Mouse (Mus musculus) limb, embryonic 10.5 days (tissue): ENCODE measurements around the gene Plxdc1. TPM values are rescaled to one million over a fixed set of nuclear protein-coding genes. Genes with fewer than 3 reads are reported as not detected.
"Not testable (repeated sequence)": the region's sequence is repeated elsewhere in the genome, so short reads cannot be mapped to it uniquely, and the experiment has no call there.

Experiments used
- DNase-seq: peaks from one replicate; pipeline ENCODE4 v3.0.0-alpha.2; 2017; ENCODE audit warnings: low spot score
- H3K27ac ChIP-seq: fragments of 300-500 bp; sonication (generic); 2 replicates; pipeline ENCODE4 v1.5.1; 2016; ENCODE audit warnings: mild to moderate bottlenecking
- H3K27me3 ChIP-seq: fragments of 300-500 bp; sonication (generic); 2 replicates; pipeline ENCODE4 v1.6.1; 2016; ENCODE audit warnings: low read depth, mild to moderate bottlenecking; ENCODE audit not compliant: poor library complexity, severe bottlenecking
- H3K36me3 ChIP-seq: fragments of 300-500 bp; sonication (generic); 2 replicates; pipeline ENCODE4 v1.6.1; 2016; ENCODE audit warnings: mild to moderate bottlenecking, moderate library complexity
- H3K4me1 ChIP-seq: fragments of 300-500 bp; sonication (generic); 2 replicates; pipeline ENCODE4 v1.6.1; 2016
- H3K4me3 ChIP-seq: fragments of 300-500 bp; sonication (generic); 2 replicates; pipeline ENCODE4 v1.5.1; 2016; ENCODE audit warnings: mild to moderate bottlenecking, moderate library complexity
- H3K9me3 ChIP-seq: fragments of 300-500 bp; sonication (generic); replicated peaks from 2 replicates; pipeline ENCODE4 v1.6.1; 2016; ENCODE audit warnings: mild to moderate bottlenecking
- WGBS: fragments of 180-500 bp; shearing (Covaris S2); methylation state at CpG from one replicate; pipeline ENCODE4 v1.1.7; 2016; 5-methylcytosine and 5-hydroxymethylcytosine counted together
- polyA plus RNA-seq: library from polyadenylated mRNA; unstranded; fragments of >200 nt; fragmentation: Nextera tagmentation; extraction: Ambion mirVana; gene quantifications from 2 replicates; pipeline ENCODE4 v1.2.1, GENCODE M21; 2016

Plxdc1 gene
- polyA plus RNA-seq, 1 experiment from 2014 or later, result not detected

DNA sequence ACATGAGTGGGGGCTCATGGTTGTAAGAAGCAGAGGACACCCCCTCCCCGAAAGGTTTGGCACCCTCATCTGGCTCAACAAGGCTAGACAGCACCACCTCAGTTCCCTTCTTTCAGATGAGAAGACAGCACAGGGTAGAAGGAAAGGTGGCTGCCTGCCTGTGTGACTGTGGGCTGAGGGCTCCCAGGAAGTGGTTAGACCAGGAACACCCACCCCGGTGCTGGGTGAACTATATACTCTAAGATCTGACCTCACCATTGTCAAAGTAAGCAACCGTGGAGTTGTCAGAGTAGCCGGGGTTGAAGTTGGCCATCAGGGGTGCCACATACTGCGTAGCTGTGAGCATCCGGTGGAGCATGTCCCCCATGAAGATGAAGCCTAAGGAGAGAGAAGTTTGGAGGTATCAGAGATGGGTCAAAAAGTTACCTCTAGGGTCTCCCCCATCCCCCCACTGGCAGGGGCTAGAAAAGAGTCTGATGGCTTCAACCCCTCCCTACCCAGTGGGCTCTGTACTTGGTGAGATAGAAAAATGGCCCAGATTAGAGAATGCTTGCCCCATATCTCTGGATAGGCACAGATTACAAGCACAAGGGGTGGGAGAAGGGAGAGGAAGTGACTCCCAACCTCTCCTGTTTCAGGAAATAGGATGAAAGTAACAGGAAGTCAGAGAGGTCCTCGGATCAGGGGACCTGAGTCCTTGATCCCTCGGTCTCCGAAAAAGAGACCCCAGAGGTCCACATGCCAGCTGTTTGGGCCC lies 30.9 kb downstream of the Plxdc1 start:
- no peaks in the 10 kb centered on the region for H3K27me3 ChIP-seq
- 86% methylated on average over 9 of the region's 9 CpGs for WGBS
- H3K4me3 ChIP-seq, result no peak overlapping the region
- H3K4me1 ChIP-seq, result peaks cover 22% of the 10 kb centered on the region
- DNase-seq, result no peak
- H3K36me3 ChIP-seq, result no peaks in the 10 kb centered on the region
- no peak overlapping the region for H3K27ac ChIP-seq
- H3K9me3 ChIP-seq, result no peaks in the 10 kb centered on the region

DNA sequence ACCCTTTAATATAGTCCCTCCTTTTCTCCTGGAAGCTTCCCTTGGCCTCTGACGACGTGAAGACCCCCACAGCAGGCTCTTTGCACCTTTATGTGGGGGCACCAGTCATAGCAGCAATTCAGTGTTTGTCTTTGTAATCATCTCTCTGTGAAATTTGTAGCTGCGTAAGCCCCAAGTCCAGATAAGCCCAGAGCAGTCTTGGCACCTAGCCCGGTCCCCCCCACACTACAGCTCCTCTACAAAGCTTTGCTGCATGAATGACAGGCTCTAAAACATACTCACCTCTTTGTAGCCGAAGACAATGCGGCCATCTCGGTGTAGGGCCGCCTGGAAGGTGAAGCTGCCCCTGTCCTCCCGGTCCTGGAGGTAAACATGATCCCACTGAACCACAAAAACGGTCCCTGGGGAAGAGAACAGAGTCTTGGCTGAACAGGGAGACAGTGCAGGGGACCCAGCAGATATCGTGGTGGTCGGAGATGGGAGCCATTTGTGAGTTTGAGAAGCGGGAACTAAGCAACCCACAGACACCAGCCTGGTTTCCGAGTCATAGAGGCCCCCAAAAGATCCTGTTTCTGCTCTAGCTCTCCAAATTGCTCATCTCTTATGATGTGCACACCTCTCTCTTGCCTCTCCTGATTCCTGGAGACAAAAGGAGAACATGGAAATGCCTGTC lies 31.6 kb downstream of the Plxdc1 start:
- 76% methylated on average over 14 of the region's 14 CpGs for WGBS

DNA sequence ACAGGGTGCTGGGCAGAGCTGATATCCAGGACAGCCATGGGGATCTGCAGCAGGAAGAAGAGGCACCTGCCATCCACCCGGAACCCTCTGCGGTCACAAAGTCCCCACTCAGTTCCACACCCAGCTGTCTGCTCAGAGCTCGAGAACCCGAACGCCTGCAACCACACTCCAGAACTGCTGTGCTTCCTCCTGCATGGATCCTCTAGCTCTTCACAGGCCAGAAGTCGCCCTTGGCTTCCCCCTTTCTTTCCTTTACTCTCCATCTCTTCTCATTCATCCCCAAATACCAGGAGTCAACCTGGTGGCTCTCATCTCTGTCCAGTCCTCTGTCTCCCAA lies 32.3 kb downstream of the Plxdc1 start:
- Histone ChIP-seq H3K9me3 (no peaks in the 10 kb centered on the region), H3K4me3 (no peak overlapping the region), H3K27ac (no peak overlapping the region), H3K4me1 (peaks cover 18% of the 10 kb centered on the region), H3K36me3 (no peaks in the 10 kb centered on the region), H3K27me3 (no peaks in the 10 kb centered on the region)
- 92% methylated on average over 6 of the region's 6 CpGs for WGBS
- no peak for DNase-seq

More for the DNA sequence above, 31.6 kb downstream of the Plxdc1 start:
- Histone ChIP-seq H3K27me3 (no peaks in the 10 kb centered on the region), H3K9me3 (no peaks in the 10 kb centered on the region), H3K4me3 (no peak overlapping the region), H3K36me3 (no peaks in the 10 kb centered on the region), H3K4me1 (peaks cover 22% of the 10 kb centered on the region), H3K27ac (no peak overlapping the region)
- DNase-seq, result no peak

DNA sequence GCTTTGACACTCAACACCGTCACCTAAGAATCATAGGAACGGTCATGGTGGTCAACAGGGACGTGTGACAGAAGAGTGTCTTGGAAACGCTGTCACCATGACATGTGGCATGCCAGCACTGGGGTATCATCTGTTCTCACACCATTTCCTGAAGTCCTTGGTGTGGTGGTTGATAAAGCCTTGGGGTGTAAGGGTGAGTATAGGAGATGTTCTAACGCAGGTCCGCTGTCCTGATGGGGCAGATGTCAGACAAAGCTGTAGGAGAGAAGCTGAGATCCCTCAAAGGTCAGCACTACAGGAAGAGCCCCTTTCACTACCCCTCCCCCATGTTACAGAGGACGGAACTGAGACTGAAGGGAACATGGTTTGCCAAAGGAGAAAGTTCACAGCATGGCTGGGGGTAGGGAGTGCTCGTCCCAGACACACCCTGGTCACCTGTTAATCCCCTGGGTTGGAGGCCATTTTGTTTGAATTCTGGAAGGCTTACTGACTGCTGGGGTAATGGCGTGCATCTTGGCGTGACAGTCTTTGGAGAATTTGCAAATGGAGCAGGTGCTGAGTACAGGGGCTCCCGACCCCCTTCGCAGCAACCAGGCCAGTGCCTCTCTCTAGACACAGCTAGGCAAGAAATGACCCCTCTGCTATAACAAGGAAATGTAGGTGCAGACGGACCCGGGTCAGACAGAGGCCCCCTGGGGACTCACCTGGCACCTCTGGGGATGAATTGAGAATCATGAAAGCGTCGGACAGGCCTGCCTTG lies 32.9 kb downstream of the Plxdc1 start:
- H3K27ac ChIP-seq, result no peak overlapping the region
- 84% methylated on average over 16 of the region's 16 CpGs for WGBS

DNA sequence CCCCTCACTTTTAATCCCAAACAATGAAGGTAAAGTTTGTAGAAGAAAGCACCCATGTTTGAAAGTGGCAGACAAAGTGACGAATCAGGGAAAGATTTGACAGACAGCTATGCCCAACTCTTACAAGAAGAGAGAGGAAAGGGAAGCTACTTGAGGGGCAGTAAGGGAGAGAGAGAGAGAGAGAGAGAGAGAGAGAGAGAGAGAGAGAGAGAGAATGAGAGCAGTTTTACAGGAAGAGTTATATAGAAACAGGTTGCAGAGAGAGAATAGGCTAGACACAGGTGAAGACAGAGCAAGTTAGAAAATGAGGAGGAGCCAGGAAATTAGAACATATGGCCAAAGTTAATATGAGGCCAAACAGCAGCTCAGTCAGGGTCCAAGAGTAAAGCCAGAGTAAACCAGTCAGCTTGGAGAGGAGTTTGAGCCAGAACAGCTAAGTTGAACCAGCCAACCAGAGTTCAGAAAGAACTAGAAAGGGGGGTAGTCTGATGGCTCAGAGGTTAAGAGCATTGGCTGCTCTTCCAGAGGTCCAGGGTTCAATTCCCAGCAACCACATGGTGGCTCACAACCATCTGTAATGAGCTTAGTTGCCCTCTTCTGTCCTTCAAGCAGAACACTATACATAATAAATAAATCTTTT lies 33.8 kb downstream of the Plxdc1 start:
- no peak for DNase-seq
- Histone ChIP-seq H3K4me1 (peaks cover 17% of the 10 kb centered on the region), H3K27ac (no peak overlapping the region), H3K36me3 (no peaks in the 10 kb centered on the region), H3K27me3 (no peaks in the 10 kb centered on the region), H3K4me3 (no peak overlapping the region), H3K9me3 (no peaks in the 10 kb centered on the region)
- WGBS, result 91% methylated on average over 1 of the region's 1 CpGs

More for the DNA sequence above, 32.9 kb downstream of the Plxdc1 start:
- H3K36me3 ChIP-seq, result no peaks in the 10 kb centered on the region
- no peak for DNase-seq
- H3K4me1 ChIP-seq, result peaks cover 17% of the 10 kb centered on the region
- H3K9me3 ChIP-seq, result no peaks in the 10 kb centered on the region
- H3K4me3 ChIP-seq, result no peak overlapping the region
- H3K27me3 ChIP-seq, result no peaks in the 10 kb centered on the region

DNA sequence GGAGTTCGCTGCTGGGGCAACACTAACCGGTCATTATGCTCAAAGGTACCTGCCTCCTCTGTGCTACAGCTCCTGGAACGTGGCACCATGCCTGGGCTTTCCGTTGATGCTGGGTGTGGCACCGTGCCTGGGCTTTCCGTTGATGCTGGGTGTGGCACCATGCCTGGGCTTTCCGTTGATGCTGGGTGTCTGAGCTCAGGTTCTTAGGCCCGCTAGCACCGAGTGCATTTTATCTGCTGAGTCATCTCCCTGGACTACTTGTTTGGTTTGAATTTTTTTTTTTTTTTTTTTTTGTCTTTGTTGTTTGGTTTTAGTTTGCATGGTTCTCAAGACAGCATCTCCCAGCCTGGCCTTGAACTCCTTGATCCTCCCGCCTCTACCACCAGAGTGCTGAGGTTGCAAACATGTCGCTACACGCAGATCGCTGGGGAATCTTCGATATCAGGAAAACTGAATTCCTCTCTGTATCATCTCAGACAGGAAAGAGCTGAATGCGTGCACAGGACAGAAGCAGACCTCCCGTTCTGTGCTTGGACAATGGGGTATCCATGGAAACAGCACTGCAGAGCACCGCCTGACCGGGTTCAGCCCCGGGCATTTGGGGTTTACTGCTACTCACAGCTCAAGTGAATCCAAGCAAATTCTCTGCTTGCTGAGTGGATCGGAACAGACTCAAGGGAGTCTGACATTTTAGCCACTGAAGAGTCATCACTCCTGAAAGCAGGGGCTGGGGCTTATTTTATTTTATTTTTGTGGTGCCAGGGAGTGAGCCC lies 36.4 kb downstream of the Plxdc1 start:
- Histone ChIP-seq H3K9me3 (no peaks in the 10 kb centered on the region), H3K27ac (no peak overlapping the region), H3K27me3 (no peaks in the 10 kb centered on the region), H3K4me3 (no peak overlapping the region), H3K4me1 (peaks cover 1% of the 10 kb centered on the region), H3K36me3 (no peaks in the 10 kb centered on the region)
- DNase-seq, result no peak
- 76% methylated on average over 20 of the region's 20 CpGs for WGBS

DNA sequence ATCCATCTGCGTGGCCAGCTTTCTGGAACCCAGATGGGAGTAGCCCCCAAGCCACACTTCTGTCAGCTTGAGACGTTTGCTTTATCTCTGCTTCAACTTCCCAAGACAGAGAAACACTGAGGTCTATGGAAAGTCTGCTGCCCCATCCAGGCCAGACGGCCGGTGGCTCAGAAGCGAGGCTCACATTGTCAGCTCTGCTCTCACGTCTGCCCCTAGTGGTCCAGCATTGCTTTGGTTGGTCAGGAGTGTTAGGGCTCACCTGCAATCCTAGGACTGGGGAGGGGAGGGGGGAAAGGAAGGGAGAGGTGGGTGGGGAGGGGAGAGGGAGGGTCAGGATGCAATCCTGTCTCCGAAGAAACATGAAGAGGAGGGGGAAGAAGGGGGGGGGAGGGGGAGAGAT lies 38.8 kb downstream of the Plxdc1 start:
- H3K36me3 ChIP-seq, result no peaks in the 10 kb centered on the region
- peak; percentile 56 for DNase-seq
- no peak overlapping the region for H3K4me3 ChIP-seq
- no peak overlapping the region; the same call in 1 of the 2 replicates for H3K27ac ChIP-seq
- H3K27me3 ChIP-seq, result no peaks in the 10 kb centered on the region
- H3K4me1 ChIP-seq, result peaks cover 11% of the 10 kb centered on the region
- no peaks in the 10 kb centered on the region for H3K9me3 ChIP-seq
- 12% methylated on average over 7 of the region's 7 CpGs for WGBS

DNA sequence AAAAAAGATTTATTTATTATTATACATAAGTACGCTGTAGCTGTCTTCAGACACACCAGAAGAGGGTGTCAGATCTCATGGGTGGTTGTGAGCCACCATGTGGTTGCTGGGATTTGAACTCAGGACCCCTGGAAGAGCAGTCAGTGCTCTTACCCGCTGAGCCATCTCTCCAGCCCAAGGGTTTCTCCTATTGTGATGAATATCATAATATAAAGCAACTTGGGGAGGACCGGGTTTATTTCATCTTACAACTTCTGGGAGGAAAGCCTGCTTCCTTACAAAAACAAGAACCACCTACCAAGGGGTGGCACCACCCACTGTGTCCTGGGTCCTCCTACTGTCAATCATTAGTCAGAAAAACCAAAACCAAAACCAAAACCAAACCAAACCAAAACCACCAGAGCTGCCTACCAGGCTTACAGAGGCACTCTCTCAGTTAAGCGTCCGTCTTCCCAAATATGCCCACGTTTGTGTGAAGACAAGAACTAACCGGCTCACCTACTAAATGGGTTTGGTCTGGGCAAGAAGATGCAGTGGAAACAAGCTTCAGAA lies 40.4 kb downstream of the Plxdc1 start:
- 91% methylated on average over 7 of the region's 7 CpGs for WGBS
- peaks cover 13% of the 10 kb centered on the region for H3K4me1 ChIP-seq
- not testable (repeated sequence) for H3K27ac ChIP-seq, H3K9me3 ChIP-seq, H3K4me3 ChIP-seq, DNase-seq, H3K36me3 ChIP-seq, H3K27me3 ChIP-seq

DNA sequence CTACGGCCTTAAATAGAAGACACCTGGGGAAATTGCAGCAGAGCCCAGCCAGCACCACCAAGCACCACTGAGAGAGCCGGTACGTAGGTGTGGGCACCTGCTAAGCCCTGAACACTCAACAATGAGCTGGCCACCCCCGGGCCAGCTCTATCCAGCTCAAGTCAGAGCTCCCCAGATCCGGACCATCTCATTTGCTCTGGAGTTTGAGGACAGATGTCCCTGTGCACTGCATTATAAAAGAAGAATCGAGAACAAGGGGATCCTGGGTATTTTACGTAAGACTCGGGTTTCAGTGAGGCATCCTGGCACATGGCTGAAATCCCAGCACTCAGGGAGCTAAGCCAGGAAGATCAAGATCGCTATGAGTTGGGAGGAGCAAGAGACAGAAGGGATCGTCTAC lies 41.2 kb downstream of the Plxdc1 start:
- Histone ChIP-seq H3K9me3 (no peaks in the 10 kb centered on the region), H3K4me3 (no peak overlapping the region), H3K27ac (no peak overlapping the region), H3K4me1 (peaks cover 13% of the 10 kb centered on the region), H3K36me3 (no peaks in the 10 kb centered on the region), H3K27me3 (no peaks in the 10 kb centered on the region)
- WGBS, result 88% methylated on average over 10 of the region's 10 CpGs
- no peak for DNase-seq

DNA sequence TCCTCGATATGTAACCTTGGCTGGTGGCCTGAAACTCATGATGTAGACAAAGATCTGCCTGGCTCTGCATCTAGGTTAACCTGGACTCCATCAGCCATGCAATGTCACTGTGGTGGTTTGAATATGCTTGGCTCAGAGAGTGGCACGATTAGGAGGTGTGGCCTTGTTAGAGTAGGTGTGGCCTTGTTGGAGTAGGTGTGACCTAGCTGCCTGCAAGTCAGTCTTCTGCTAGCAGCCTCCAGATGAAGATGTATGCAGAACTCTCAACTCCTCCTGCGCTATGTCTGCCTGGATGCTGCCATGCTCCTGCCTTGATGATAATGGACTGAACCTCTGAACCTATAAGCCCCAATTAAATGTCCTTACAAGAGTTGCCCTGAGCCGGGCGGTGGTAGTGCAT lies 43.0 kb downstream of the Plxdc1 start:
- Histone ChIP-seq H3K4me3 (no peak overlapping the region), H3K27me3 (no peaks in the 10 kb centered on the region), H3K27ac (no peak overlapping the region), H3K4me1 (peaks cover 13% of the 10 kb centered on the region), H3K36me3 (no peaks in the 10 kb centered on the region), H3K9me3 (no peaks in the 10 kb centered on the region)
- WGBS, result 74% methylated on average over 5 of the region's 5 CpGs
- no peak for DNase-seq

DNA sequence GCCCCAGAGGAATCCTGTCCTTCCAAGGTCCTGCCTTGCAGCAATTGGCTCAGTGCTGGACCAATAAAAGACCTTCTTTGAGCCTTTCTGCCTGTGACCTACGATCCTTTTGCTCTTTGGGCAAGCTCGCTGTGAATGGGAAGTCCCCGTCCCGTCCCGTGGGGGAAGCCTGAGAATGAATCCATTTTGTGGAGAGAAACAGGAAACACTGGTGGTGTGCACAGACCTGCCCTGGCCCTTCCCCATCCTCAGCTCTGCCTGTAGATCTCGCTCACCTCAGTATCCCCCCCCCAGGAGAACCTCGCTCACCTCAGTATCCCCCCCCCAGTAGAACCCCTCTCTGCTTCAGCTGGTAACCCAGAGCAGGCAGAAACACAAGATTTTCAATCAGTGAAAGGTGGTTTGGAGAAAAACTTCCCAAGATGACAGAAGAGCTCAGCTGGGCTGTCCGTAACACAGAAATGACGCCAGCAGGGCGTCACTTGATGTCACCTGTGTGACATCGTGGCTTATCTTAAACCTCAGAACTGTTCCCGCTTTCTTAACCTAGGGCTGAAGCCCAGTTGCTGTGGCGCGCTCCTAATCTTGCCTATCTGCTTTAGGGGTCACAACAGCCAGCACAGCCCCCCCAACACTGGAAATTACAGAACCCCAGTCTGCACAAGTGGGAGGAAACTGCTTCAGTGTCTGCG lies 43.7 kb downstream of the Plxdc1 start:
- H3K4me1 ChIP-seq, result peaks cover 13% of the 10 kb centered on the region
- H3K4me3 ChIP-seq, result no peak overlapping the region
- H3K36me3 ChIP-seq, result no peaks in the 10 kb centered on the region
- no peaks in the 10 kb centered on the region for H3K27me3 ChIP-seq
- 84% methylated on average over 15 of the region's 15 CpGs for WGBS
- no peak for DNase-seq
- no peak overlapping the region for H3K27ac ChIP-seq
- H3K9me3 ChIP-seq, result no peaks in the 10 kb centered on the region
